In the genomic region with DNA sequence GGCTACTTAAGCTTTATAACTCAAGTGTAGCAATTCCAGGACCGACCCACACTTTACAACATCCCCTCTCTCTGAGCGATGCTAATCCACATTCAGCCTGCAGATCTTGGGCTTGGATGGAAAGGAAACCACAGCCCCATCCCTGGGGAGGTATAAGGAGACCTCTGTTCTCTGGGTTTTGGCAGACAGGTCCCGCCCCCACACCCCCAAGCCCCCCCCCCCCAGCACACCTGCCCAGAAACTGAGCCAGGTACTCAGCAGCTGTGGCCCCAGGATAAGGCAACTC, we compare ENCODE assay signal across 11 mouse cellular contexts.
DNase-seq lines count a peak whose midpoint lies in the region; ATAC-seq and TF ChIP-seq lines count a peak whose summit lies in the region.
"Had no signal": no experiment of that assay in that cellular context is flagged by ENCODE, and none has a peak within 500 bp of the region (broad histone marks: within the 10 kb centered on the region; RNA-seq: fewer than 3 reads in every experiment).

No protein-coding gene starts in this region.

- H3K4me2 ChIP-seq in midbrain, embryonic 11.5 days = no peak overlapping the region
- H3K4me2 ChIP-seq in limb, embryonic 11.5 days (ENCODE audit: low read depth, severe bottlenecking) = peak overlapping the region; percentile 4; the same call in 1 of the 2 replicates
- peak overlapping the region; percentile 85; the same call in 1 of the 2 replicates for H3K4me2 ChIP-seq in stomach, embryonic 16.5 days (ENCODE audit: low read depth, low read length)

- TF ChIP-seq EP300 in heart, adult 2 months (IDR thresholded peaks at IDR 0.05; ENCODE audit: insufficient read depth, low read depth, low read length) = no peak

- intact Hi-C loops in heart, adult 2 months (cut with DNase I) = no loop called here

- no peaks in the 10 kb centered on the region; the same call in 1 of the 2 replicates for H3K79me2 ChIP-seq in heart, adult 2 months (replicated peaks; ENCODE audit: control insufficient read depth, insufficient read depth, low read length)

- no peak for DNase-seq in heart, adult 2 months
- no peak for DNase-seq in heart, adult 18-20 months
- DNase-seq in midbrain, embryonic 10.5 days (ENCODE audit: low spot score) = no peak
- no peak for DNase-seq in midbrain, embryonic 11.5 days (ENCODE audit: low spot score, missing footprints)
- no peak for DNase-seq in limb, embryonic 11.5 days (ENCODE audit: low spot score)
- no peak for DNase-seq in thymus, postnatal 10 days (ENCODE audit: low spot score in 2 of 2)
- DNase-seq in lung, adult 18-20 months = no peak
- DNase-seq: B cell, adult 2 months; cerebellum, postnatal 10 days had no signal

- H3K9me3 ChIP-seq in midbrain, embryonic 10.5 days (replicated peaks) = no peaks in the 10 kb centered on the region
- no peaks in the 10 kb centered on the region for H3K9me3 ChIP-seq in midbrain, embryonic 11.5 days (ENCODE audit: control insufficient read depth, low read length)
- H3K9me3 ChIP-seq in limb, embryonic 11.5 days (ENCODE audit: control insufficient read depth, low read length) = no peaks in the 10 kb centered on the region
- H3K9me3 ChIP-seq in stomach, embryonic 16.5 days (replicated peaks; ENCODE audit: control insufficient read depth, low read length) = no peaks in the 10 kb centered on the region
- H3K9me3 ChIP-seq: lung, embryonic 15.5 days had no signal

- no peak for TF ChIP-seq POLR2A in heart, adult 2 months (IDR thresholded peaks at IDR 0.05; ENCODE audit: insufficient read depth, low read depth, low read length)

- no peaks in the 10 kb centered on the region for H3K36me3 ChIP-seq in heart, adult 2 months (ENCODE audit: control insufficient read depth, insufficient read depth, low read length)
- H3K36me3 ChIP-seq in midbrain, embryonic 10.5 days = peaks cover 7% of the 10 kb centered on the region; the same call in 1 of the 2 replicates
- no peaks in the 10 kb centered on the region for H3K36me3 ChIP-seq in midbrain, embryonic 11.5 days (ENCODE audit: control insufficient read depth, insufficient read depth, low read length)
- H3K36me3 ChIP-seq in limb, embryonic 11.5 days (ENCODE audit: control insufficient read depth, insufficient read depth, low read length) = no peaks in the 10 kb centered on the region
- no peaks in the 10 kb centered on the region for H3K36me3 ChIP-seq in stomach, embryonic 16.5 days (ENCODE audit: control insufficient read depth, insufficient read depth, low read length)
- H3K36me3 ChIP-seq: lung, embryonic 15.5 days had no signal

- no peak for ATAC-seq in midbrain, embryonic 11.5 days (ENCODE audit: low FRiP score)
- ATAC-seq in limb, embryonic 11.5 days (ENCODE audit: insufficient number of reproducible peaks, low FRiP score, low TSS enrichment, low read depth) = no peak
- no peak for ATAC-seq in stomach, embryonic 16.5 days (ENCODE audit: insufficient read depth, low FRiP score)

- H3K9ac ChIP-seq in heart, adult 2 months (ENCODE audit: low read depth, low read length) = no peak overlapping the region
- no peak overlapping the region for H3K9ac ChIP-seq in midbrain, embryonic 11.5 days (ENCODE audit: low read length)
- no peak overlapping the region for H3K9ac ChIP-seq in limb, embryonic 11.5 days (ENCODE audit: low read length)
- no peak overlapping the region for H3K9ac ChIP-seq in stomach, embryonic 16.5 days (ENCODE audit: low read length)
- H3K9ac ChIP-seq: lung, embryonic 15.5 days had no signal

- 44% methylated on average over 3 of the region's 3 CpGs for whole genome bisulfite sequencing in heart, adult 2 months
- WGBS in midbrain, embryonic 10.5 days = 20% methylated on average over 3 of the region's 3 CpGs
- 26% methylated on average over 3 of the region's 3 CpGs for WGBS in midbrain, embryonic 11.5 days
- 11% methylated on average over 3 of the region's 3 CpGs for WGBS in limb, embryonic 11.5 days
- 34% methylated on average over 3 of the region's 3 CpGs for WGBS in stomach, embryonic 16.5 days

- H3K27me3 ChIP-seq in heart, adult 2 months (ENCODE audit: control insufficient read depth, insufficient read depth, low read length) = no peaks in the 10 kb centered on the region
- H3K27me3 ChIP-seq in midbrain, embryonic 10.5 days (ENCODE audit: low read depth, poor library complexity, severe bottlenecking) = peaks cover 55% of the 10 kb centered on the region
- peaks cover 16% of the 10 kb centered on the region for H3K27me3 ChIP-seq in midbrain, embryonic 11.5 days (ENCODE audit: control insufficient read depth, insufficient read depth, low read length)
- no peaks in the 10 kb centered on the region for H3K27me3 ChIP-seq in limb, embryonic 11.5 days (ENCODE audit: control insufficient read depth, insufficient read depth, low read length)
- no peaks in the 10 kb centered on the region for H3K27me3 ChIP-seq in stomach, embryonic 16.5 days (ENCODE audit: control insufficient read depth, insufficient read depth, low read length)
- H3K27me3 ChIP-seq: lung, embryonic 15.5 days had no signal

- H3K4me3 ChIP-seq in heart, adult 2 months = no peak overlapping the region
- peak overlapping the region; percentile 61 for H3K4me3 ChIP-seq in midbrain, embryonic 10.5 days
- H3K4me3 ChIP-seq in midbrain, embryonic 11.5 days (ENCODE audit: low read depth, low read length) = no peak overlapping the region
- no peak overlapping the region for H3K4me3 ChIP-seq in limb, embryonic 11.5 days (ENCODE audit: low read depth, low read length)
- no peak overlapping the region for H3K4me3 ChIP-seq in stomach, embryonic 16.5 days (replicated peaks; ENCODE audit: low read length)
- H3K4me3 ChIP-seq: lung, embryonic 15.5 days had no signal

- peak overlapping the region; percentile 28; the same call in 1 of the 2 replicates for H3K27ac ChIP-seq in heart, adult 2 months
- H3K27ac ChIP-seq in midbrain, embryonic 10.5 days (replicated peaks) = no peak overlapping the region
- H3K27ac ChIP-seq in midbrain, embryonic 11.5 days (ENCODE audit: low read depth, low read length) = no peak overlapping the region
- H3K27ac ChIP-seq in limb, embryonic 11.5 days (replicated peaks; ENCODE audit: low read depth, low read length) = no peak overlapping the region
- no peak overlapping the region for H3K27ac ChIP-seq in stomach, embryonic 16.5 days (ENCODE audit: low read length)
- H3K27ac ChIP-seq: lung, embryonic 15.5 days had no signal

- TF ChIP-seq CTCF in heart, adult 2 months (IDR thresholded peaks at IDR 0.05) = no peak

- peaks cover 6% of the 10 kb centered on the region for H3K4me1 ChIP-seq in heart, adult 2 months (ENCODE audit: control insufficient read depth, insufficient read depth, low read length)
- peaks cover 60% of the 10 kb centered on the region for H3K4me1 ChIP-seq in midbrain, embryonic 10.5 days
- H3K4me1 ChIP-seq in midbrain, embryonic 11.5 days (ENCODE audit: control insufficient read depth, insufficient read depth, low read length) = peaks cover 21% of the 10 kb centered on the region
- H3K4me1 ChIP-seq in limb, embryonic 11.5 days (ENCODE audit: control insufficient read depth, insufficient read depth, low read length) = peaks cover 37% of the 10 kb centered on the region
- H3K4me1 ChIP-seq in stomach, embryonic 16.5 days (ENCODE audit: control insufficient read depth, insufficient read depth, low read length) = peaks cover 23% of the 10 kb centered on the region
